Mouse (Mus musculus) MEL (cell line): ENCODE measurements around the gene Wdr93. TPM values are rescaled to one million over a fixed set of nuclear protein-coding genes. Genes with fewer than 3 reads are reported as not detected.

Experiments used
- DNase-seq: peaks from one replicate; pipeline ENCODE4 v3.0.0; 2011; ENCODE audit warnings: low read depth, low spot score
- H3K27ac ChIP-seq: 2 replicates; pipeline ENCODE4 v1.5.1; 2012; ENCODE audit warnings: low read depth, mild to moderate bottlenecking, control low read depth, low read length, moderate library complexity; ENCODE audit not compliant: control insufficient read depth
- H3K27me3 ChIP-seq, 2 experiments: fragments of 150-350 bp in 1 of 2; sonication (generic) in 1 of 2; 2 replicates each; pipeline ENCODE4 v1.6.1; 2012; ENCODE audit warnings: low read length in 2 of 2, mild to moderate bottlenecking in 2 of 2, improper control_type of control experiment in 1 of 2, moderate library complexity in 1 of 2; ENCODE audit not compliant: insufficient read depth in 2 of 2, control insufficient read depth in 1 of 2
- H3K36me3 ChIP-seq, 2 experiments: 2 replicates each; pipeline ENCODE4 v1.6.1; 2012 to 2014; ENCODE audit warnings: low read length in 2 of 2, improper control_type of control experiment in 1 of 2, inconsistent platforms in 1 of 2, mild to moderate bottlenecking in 1 of 2; ENCODE audit not compliant: insufficient read depth in 2 of 2, control insufficient read depth in 1 of 2
- H3K4me1 ChIP-seq, 2 experiments: fragments of 150-350 bp in 1 of 2; sonication (generic) in 1 of 2; 2 replicates each; pipeline ENCODE4 v1.6.1; 2012; ENCODE audit warnings: low read length in 2 of 2, improper control_type of control experiment in 1 of 2, mild to moderate bottlenecking in 1 of 2; ENCODE audit not compliant: insufficient read depth in 2 of 2, control insufficient read depth in 1 of 2
- H3K4me3 ChIP-seq, 2 experiments: fragments of 150-350 bp in 1 of 2; sonication (generic) in 1 of 2; 2 replicates each; pipeline ENCODE4 v1.5.1; 2012; ENCODE audit warnings: low read depth in 2 of 2, low read length in 2 of 2, mild to moderate bottlenecking in 2 of 2, moderate library complexity in 2 of 2, control low read depth in 1 of 2, improper control_type of control experiment in 1 of 2; ENCODE audit not compliant: control insufficient read depth in 1 of 2, insufficient read depth in 1 of 2
- H3K79me2 ChIP-seq: 2 replicates; pipeline ENCODE4 v1.6.1; 2012; ENCODE audit warnings: mild to moderate bottlenecking, low read length, moderate library complexity; ENCODE audit not compliant: control insufficient read depth, poor library complexity, insufficient read depth
- H3K9ac ChIP-seq: 2 replicates; pipeline ENCODE4 v1.6.1; 2012; ENCODE audit warnings: low read depth, mild to moderate bottlenecking, control low read depth, low read length, moderate library complexity; ENCODE audit not compliant: control insufficient read depth, poor library complexity, severe bottlenecking
- H3K9me3 ChIP-seq: fragments of 150-350 bp; sonication (generic); replicated peaks from 2 replicates; pipeline ENCODE4 v1.6.1; 2012; ENCODE audit warnings: mild to moderate bottlenecking, low read length, improper control_type of control experiment, moderate library complexity; ENCODE audit not compliant: insufficient read depth
- BHLHE40 ChIP-seq: IDR thresholded peaks from 2 replicates; pipeline ENCODE4 v1.6.1; 2012; ENCODE audit warnings: low read depth, mild to moderate bottlenecking, inconsistent platforms, low read length, improper control_type of control experiment, borderline replicate concordance
- CHD1 ChIP-seq: IDR thresholded peaks from 2 replicates; pipeline ENCODE4 v1.6.1; 2012; ENCODE audit warnings: low read depth, mild to moderate bottlenecking, inconsistent platforms, low read length, improper control_type of control experiment
- CTCF ChIP-seq, 3 experiments: IDR thresholded peaks in 2 of 3; conservative IDR thresholded peaks in 1 of 3; 2 replicates each; pipeline ENCODE4 v1.5.1; 2011 to 2012; ENCODE audit warnings: low read length in 3 of 3, low read depth in 2 of 3, mild to moderate bottlenecking in 2 of 3, improper control_type of control experiment in 1 of 3, inconsistent platforms in 1 of 3, mixed read lengths in 1 of 3, moderate library complexity in 1 of 3; ENCODE audit not compliant: control insufficient read depth in 1 of 3, insufficient read depth in 1 of 3, poor library complexity in 1 of 3, severe bottlenecking in 1 of 3
- ETS1 ChIP-seq: IDR thresholded peaks from 2 replicates; pipeline ENCODE4 v1.6.1; 2012; ENCODE audit warnings: low read depth, mild to moderate bottlenecking, inconsistent platforms, low read length, improper control_type of control experiment, moderate library complexity
- GATA1 ChIP-seq: IDR thresholded peaks from 2 replicates; pipeline ENCODE4 v1.6.1; 2011; ENCODE audit warnings: low read depth, low read length, improper control_type of control experiment
- JUND ChIP-seq: IDR thresholded peaks from 2 replicates; pipeline ENCODE4 v1.6.1; 2011; ENCODE audit warnings: low read depth, mild to moderate bottlenecking, improper control_type of control experiment, low read length
- MAZ ChIP-seq: IDR thresholded peaks from 2 replicates; pipeline ENCODE4 v1.6.1; 2012; ENCODE audit warnings: low read depth, mild to moderate bottlenecking, inconsistent platforms, low read length, improper control_type of control experiment
- MEF2A ChIP-seq: IDR thresholded peaks from 2 replicates; pipeline ENCODE4 v1.6.1; 2014; ENCODE audit warnings: low read depth, mild to moderate bottlenecking, inconsistent platforms, low read length, improper control_type of control experiment; ENCODE audit not compliant: poor library complexity, insufficient replicate concordance, severe bottlenecking; ENCODE audit errors: extremely low read depth
- MXI1 ChIP-seq: IDR thresholded peaks from 2 replicates; pipeline ENCODE4 v1.6.1; 2011; ENCODE audit warnings: mild to moderate bottlenecking, low read depth, low read length, improper control_type of control experiment
- NELFE ChIP-seq: IDR thresholded peaks from 2 replicates; pipeline ENCODE4 v1.6.1; 2011; ENCODE audit warnings: low read depth, low read length, improper control_type of control experiment
- POLR2AphosphoS5 ChIP-seq: IDR thresholded peaks from 2 replicates; pipeline ENCODE4 v1.6.1; 2012; ENCODE audit warnings: low read depth, borderline replicate concordance, mild to moderate bottlenecking, inconsistent platforms, low read length, moderate library complexity, mixed read lengths
- RAD21 ChIP-seq: IDR thresholded peaks from 2 replicates; pipeline ENCODE4 v1.6.1; 2011; ENCODE audit warnings: mild to moderate bottlenecking, low read depth, low read length, improper control_type of control experiment
- SMC3 ChIP-seq: IDR thresholded peaks from 2 replicates; pipeline ENCODE4 v1.6.1; 2011; ENCODE audit warnings: low read depth, low read length, improper control_type of control experiment
- TAL1 ChIP-seq: IDR thresholded peaks from 2 replicates; pipeline ENCODE4 v1.6.1; 2012; ENCODE audit warnings: mild to moderate bottlenecking, inconsistent platforms, low read length, moderate library complexity, mixed read lengths
- TBP ChIP-seq: IDR thresholded peaks from 2 replicates; pipeline ENCODE4 v1.8.0; 2011; ENCODE audit warnings: low read depth, low read length, improper control_type of control experiment
- TCF12 ChIP-seq: IDR thresholded peaks from 2 replicates; pipeline ENCODE4 v1.6.1; 2014; ENCODE audit warnings: low read depth, mild to moderate bottlenecking, inconsistent platforms, low read length, improper control_type of control experiment, moderate library complexity
- USF2 ChIP-seq, 2 experiments: IDR thresholded peaks; 2 replicates each; pipeline ENCODE4 v1.6.1; 2011 to 2012; ENCODE audit warnings: improper control_type of control experiment in 2 of 2, low read length in 2 of 2, borderline replicate concordance in 1 of 2, inconsistent platforms in 1 of 2, low read depth in 1 of 2, mild to moderate bottlenecking in 1 of 2; ENCODE audit not compliant: insufficient read depth in 1 of 2
- ZC3H11A ChIP-seq: IDR thresholded peaks from 2 replicates; pipeline ENCODE4 v1.6.1; 2012; ENCODE audit warnings: low read depth, mild to moderate bottlenecking, inconsistent platforms, low read length, improper control_type of control experiment
- polyA plus RNA-seq, 2 experiments: library from polyadenylated mRNA; stranded (reverse) in 1 of 2; unstranded in 1 of 2; fragments of >175 nt in 1 of 2; fragments of >200 nt in 1 of 2; gene quantifications; 2 replicates each; pipeline versions ENCODE4 v1.2.1 to v1.2.4; 2012; ENCODE audit warnings: low replicate concordance in 2 of 2, low read depth in 1 of 2; ENCODE audit not compliant: insufficient read length in 2 of 2, insufficient read depth in 1 of 2, missing spikeins in 1 of 2
- total RNA-seq: library from RNA; depleted of rRNA; stranded (reverse); fragments of 300-350 nt; gene quantifications from 2 replicates; pipeline ENCODE4 v1.2.3, GENCODE M21; 2012

Gene Wdr93
- total and polyA plus RNA-seq, 3 experiments = 0.23 to 0.40 TPM; not detected in 1

GRCm38 (mm10) chr7:79798606-79799005 is 55.6 kb downstream of the Wdr93 start:
- DNase-seq = no peak
- no peak for TF ChIP-seq CHD1
- TF ChIP-seq USF2 (IDR thresholded peaks at IDR 0.05; ENCODE audit: borderline replicate concordance in 1 of 2, insufficient read depth in 1 of 2, low read depth in 1 of 2, low read length in 2 of 2) = no peak
- no peak for TF ChIP-seq TCF12
- no peak for TF ChIP-seq SMC3
- no peak for TF ChIP-seq MEF2A
- no peak for TF ChIP-seq RAD21
- no peak for TF ChIP-seq CTCF (IDR thresholded peaks at IDR 0.05 in 2 of 3, conservative IDR thresholded peaks at IDR 0.05 in 1 of 3; ENCODE audit: control insufficient read depth in 1 of 3, insufficient read depth in 1 of 3, low read depth in 2 of 3, low read length in 3 of 3, poor library complexity in 1 of 3, severe bottlenecking in 1 of 3)
- TF ChIP-seq TAL1 = no peak
- no peak for TF ChIP-seq NELFE
- no peak for TF ChIP-seq BHLHE40
- TF ChIP-seq TBP = no peak
- TF ChIP-seq POLR2AphosphoS5 = no peak
- TF ChIP-seq JUND = no peak
- TF ChIP-seq MAZ = no peak
- TF ChIP-seq, all 39 proteins: peak for 0
- Histone ChIP-seq H3K4me1 (no peaks in the 10 kb centered on the region), H3K9me3 (no peaks in the 10 kb centered on the region), H3K27me3 (no peaks in the 10 kb centered on the region), H3K9ac (no peak overlapping the region), H3K4me3 (no peak overlapping the region), H3K27ac (no peak overlapping the region), H3K79me2 (no peaks in the 10 kb centered on the region), H3K36me3 (no peaks in the 10 kb centered on the region)

GRCm38 (mm10) chr7:79799048-79799447 is 56.1 kb downstream of the Wdr93 start:
- Histone ChIP-seq H3K27me3 (no peaks in the 10 kb centered on the region), H3K9ac (no peak overlapping the region), H3K9me3 (no peaks in the 10 kb centered on the region), H3K36me3 (no peaks in the 10 kb centered on the region), H3K79me2 (no peaks in the 10 kb centered on the region), H3K4me3 (no peak overlapping the region), H3K4me1 (no peaks in the 10 kb centered on the region), H3K27ac (no peak overlapping the region)
- DNase-seq = peak; percentile 74
- TF ChIP-seq RAD21 (peak; percentile 95), TAL1 (no peak), MXI1 (no peak), SMC3 (peak; percentile 99), ZC3H11A (peak; percentile 97), GATA1 (no peak), TBP (0 out of 2 replicates have a peak, but pooled peaks have one; percentile 11), CTCF (IDR thresholded peaks at IDR 0.05 in 2 of 3, conservative IDR thresholded peaks at IDR 0.05 in 1 of 3; ENCODE audit: control insufficient read depth in 1 of 3, insufficient read depth in 1 of 3, low read depth in 2 of 3, low read length in 3 of 3, poor library complexity in 1 of 3, severe bottlenecking in 1 of 3) (peak; percentile 79 to 98 (median 85)), ETS1 (no peak)
